Mouse (Mus musculus) urinary bladder, postnatal 25 days (tissue): ENCODE measurements around the gene Magi1.
"Not testable (repeated sequence)": the region's sequence is repeated elsewhere in the genome, so short reads cannot be mapped to it uniquely, and the experiment has no call there.

ENCODE experiments used
- DNase-seq: peaks from one replicate; pipeline ENCODE4 v3.0.0; 2022; ENCODE audit warnings: low spot score

The Magi1 gene

GRCm38 (mm10) chr6:93648581-93649230 lies 635.0 kb downstream of the Magi1 start:
- DNase-seq: peak; percentile 15

- DNase-seq: not testable (repeated sequence)
Observed at GRCm38 (mm10) chr6:93629735-93630291, 653.9 kb downstream of the Magi1 start.

- DNase-seq: no peak
Observed at GRCm38 (mm10) chr6:93627200-93627599, 656.5 kb downstream of the Magi1 start.
